Mouse (Mus musculus) C2C12 (cell line): ENCODE data around the gene Gm28043. TPM values are rescaled to one million over a fixed set of nuclear protein-coding genes. Genes with fewer than 3 reads are reported as not detected.

Experiments used
- H3K27me3 ChIP-seq: one replicate; pipeline ENCODE4 v1.6.1; 2011; ENCODE audit not compliant: control insufficient read depth, insufficient read depth, insufficient read length
- H3K36me3 ChIP-seq: one replicate; pipeline ENCODE4 v1.6.1; 2011; ENCODE audit not compliant: control insufficient read depth, insufficient read depth
- H3K4me3 ChIP-seq: one replicate; pipeline ENCODE4 v1.5.1; 2011; ENCODE audit warnings: mild to moderate bottlenecking, control low read depth; ENCODE audit not compliant: poor library complexity, insufficient read depth, severe bottlenecking
- H3K79me2 ChIP-seq: one replicate; pipeline ENCODE4 v1.6.1; 2011; ENCODE audit not compliant: control insufficient read depth, insufficient read depth
- H3K79me3 ChIP-seq: one replicate; pipeline ENCODE4 v1.6.1; 2011; ENCODE audit warnings: low read depth, control low read depth
- H3ac ChIP-seq: one replicate; pipeline ENCODE3; 2011; ENCODE audit warnings: low read depth; ENCODE audit not compliant: control insufficient read depth, insufficient read length
- CEBPB ChIP-seq: IDR thresholded peaks from one replicate; pipeline ENCODE4 v1.6.1; 2011; ENCODE audit warnings: low read depth, mild to moderate bottlenecking, control low read depth, moderate library complexity
- CTCF ChIP-seq: IDR thresholded peaks from one replicate; pipeline ENCODE4 v1.5.1; 2011; ENCODE audit not compliant: control insufficient read depth, insufficient read depth, insufficient read length
- FOSL1 ChIP-seq: IDR thresholded peaks from one replicate; pipeline ENCODE4 v1.8.0; 2011; ENCODE audit warnings: mild to moderate bottlenecking, low read length; ENCODE audit not compliant: poor library complexity, insufficient read depth, severe bottlenecking
- MAX ChIP-seq: IDR thresholded peaks from one replicate; pipeline ENCODE4 v1.6.1; 2011; ENCODE audit warnings: mild to moderate bottlenecking, control low read depth
- MYOD1 ChIP-seq: IDR thresholded peaks from one replicate; pipeline ENCODE4 v1.6.1; 2011; ENCODE audit warnings: low read depth; ENCODE audit not compliant: control insufficient read depth, insufficient read length
- MYOG ChIP-seq: IDR thresholded peaks from one replicate; pipeline ENCODE4 v1.6.1; 2011; ENCODE audit not compliant: control insufficient read depth, insufficient read length; ENCODE audit errors: extremely low read depth
- USF1 ChIP-seq: IDR thresholded peaks from one replicate; pipeline ENCODE4 v1.6.1; 2011; ENCODE audit warnings: low read depth, mild to moderate bottlenecking, control low read depth, moderate library complexity
- polyA plus RNA-seq: library from polyadenylated mRNA; unstranded; fragments of >200 nt; fragmentation: generic; extraction: Trizol; gene quantifications from one replicate; pipeline ENCODE4 v1.2.1, GENCODE M21; 2012; ENCODE audit warnings: missing spikeins

Gm28043 gene
- polyA plus RNA-seq, 1 experiment: 0.54 TPM

DNA sequence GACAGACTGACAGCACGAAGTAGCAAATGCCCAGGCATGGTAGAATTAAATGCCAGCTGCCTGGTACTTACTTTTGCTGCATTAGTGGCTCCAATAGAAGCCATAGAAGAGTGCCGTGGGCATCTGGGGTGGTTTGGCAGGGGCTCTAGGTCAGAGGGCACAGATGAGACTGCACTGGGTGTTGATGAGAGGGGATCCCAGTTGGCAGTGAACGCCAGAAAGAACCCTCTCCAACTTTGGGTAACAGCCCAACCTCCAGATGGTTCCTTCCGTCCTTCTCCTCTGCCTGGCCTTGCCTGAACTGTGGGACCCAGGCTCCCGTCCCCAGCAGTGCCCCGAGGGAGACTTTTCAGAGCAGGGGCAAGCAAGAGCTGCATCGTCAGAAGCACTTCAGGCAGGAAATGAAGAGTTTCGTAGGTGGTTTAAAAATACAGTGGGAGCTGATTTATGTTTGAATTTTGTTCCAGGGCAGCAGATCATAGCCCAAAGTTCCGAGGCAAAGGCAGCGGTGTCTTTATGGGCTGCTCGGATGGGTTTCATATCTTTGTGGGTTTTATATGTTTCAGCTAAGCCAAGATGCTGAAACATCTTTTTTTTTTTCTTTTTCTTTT, 106.2 kb downstream of the Gm28043 start:
- no peak overlapping the region for H3ac ChIP-seq
- H3K27me3 ChIP-seq: no peaks in the 10 kb centered on the region
- H3K4me3 ChIP-seq: no peak overlapping the region
- no peaks in the 10 kb centered on the region for H3K36me3 ChIP-seq
- H3K79me2 ChIP-seq: peaks cover 9% of the 10 kb centered on the region
- no peak for TF ChIP-seq USF1
- TF ChIP-seq MYOD1: no peak
- TF ChIP-seq CEBPB: no peak
- TF ChIP-seq FOSL1: no peak
- TF ChIP-seq CTCF: no peak
- TF ChIP-seq MAX: no peak
- no peak for TF ChIP-seq MYOG
- H3K79me3 ChIP-seq: peaks cover 3% of the 10 kb centered on the region

DNA sequence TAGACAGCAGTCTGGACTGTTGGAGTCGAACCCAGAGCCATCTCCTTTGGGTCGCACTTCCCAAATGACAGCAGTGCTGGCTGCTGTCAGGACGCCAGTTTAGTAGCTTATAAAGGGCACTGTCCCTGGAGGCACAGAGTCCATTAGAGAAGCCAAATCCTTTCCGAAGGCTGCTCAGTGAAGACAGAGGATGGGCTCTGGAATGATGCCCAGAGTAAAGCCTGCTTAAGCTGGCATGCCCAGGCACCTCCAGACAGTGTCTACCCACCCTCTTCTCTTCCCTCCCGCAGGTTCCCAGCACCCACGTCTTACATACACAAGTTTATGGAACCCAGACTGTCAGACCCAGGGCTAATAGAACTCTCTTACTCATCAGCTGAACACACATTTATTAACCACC, 109.9 kb downstream of the Gm28043 start:
- no peak for TF ChIP-seq USF1
- no peak for TF ChIP-seq MYOD1
- TF ChIP-seq CEBPB: no peak
- TF ChIP-seq CTCF: no peak
- no peak for TF ChIP-seq MAX
- TF ChIP-seq MYOG: no peak
- no peak for TF ChIP-seq FOSL1
- no peaks in the 10 kb centered on the region for H3K79me2 ChIP-seq
- no peaks in the 10 kb centered on the region for H3K36me3 ChIP-seq
- no peak overlapping the region for H3ac ChIP-seq
- no peaks in the 10 kb centered on the region for H3K27me3 ChIP-seq
- no peaks in the 10 kb centered on the region for H3K79me3 ChIP-seq
- H3K4me3 ChIP-seq: no peak overlapping the region

DNA sequence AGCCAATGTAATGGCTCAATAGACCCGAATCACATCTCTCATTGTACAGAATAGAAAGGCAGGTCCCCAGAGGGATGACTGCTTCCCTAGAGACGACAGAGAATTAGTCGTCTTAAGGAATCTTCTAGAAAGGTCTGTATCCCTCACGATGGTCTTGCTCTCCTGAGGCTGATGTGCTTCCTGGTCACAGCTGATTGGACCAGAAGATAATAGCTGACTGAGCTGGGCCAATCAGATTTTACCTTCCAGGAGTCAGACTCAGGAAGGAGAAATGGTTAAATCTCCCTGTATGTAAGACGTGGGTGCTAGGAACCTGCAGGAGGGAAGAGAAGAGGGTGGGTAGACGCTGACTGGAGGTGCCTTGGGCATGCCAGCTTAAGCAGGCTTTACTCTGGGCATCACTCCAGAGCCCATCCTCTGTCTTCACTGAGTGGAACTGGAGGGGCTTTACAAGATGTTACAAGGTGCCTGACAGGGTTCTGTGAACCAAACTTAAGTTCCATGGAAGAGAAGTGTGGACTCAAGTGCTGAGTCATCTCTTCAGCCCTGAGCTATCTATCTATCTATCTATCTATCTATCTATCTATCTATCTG, 110.4 kb downstream of the Gm28043 start:
- Histone ChIP-seq H3K27me3 (no peaks in the 10 kb centered on the region), H3K79me2 (no peaks in the 10 kb centered on the region), H3ac (no peak overlapping the region), H3K79me3 (no peaks in the 10 kb centered on the region), H3K36me3 (no peaks in the 10 kb centered on the region), H3K4me3 (no peak overlapping the region)
- no peak for TF ChIP-seq CEBPB
- TF ChIP-seq MYOD1: no peak
- no peak for TF ChIP-seq USF1
- no peak for TF ChIP-seq CTCF
- TF ChIP-seq FOSL1: no peak
- TF ChIP-seq MYOG: no peak
- TF ChIP-seq MAX: no peak

DNA sequence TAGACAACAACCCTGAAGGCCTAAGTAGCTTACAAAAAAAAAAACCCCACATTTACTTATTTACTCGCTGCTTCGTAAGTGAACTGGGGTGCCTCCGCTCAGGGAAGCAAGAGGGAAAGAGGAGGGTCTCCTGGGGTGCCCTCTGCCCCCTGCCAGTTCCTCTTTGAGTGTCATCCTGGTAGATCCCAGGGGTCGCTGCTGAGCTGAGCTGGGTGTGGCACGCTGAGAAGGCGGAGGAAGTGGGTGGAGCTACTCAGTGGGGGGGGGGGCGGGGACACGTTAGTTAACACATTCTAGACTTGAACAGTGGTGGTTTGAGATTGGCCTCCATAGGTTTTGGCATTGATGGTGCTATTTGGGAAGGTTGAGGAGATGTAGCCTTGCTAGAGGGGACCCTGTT, 113.4 kb downstream of the Gm28043 start:
- TF ChIP-seq USF1 (no peak), MAX (no peak), CEBPB (no peak), CTCF (no peak), MYOD1 (no peak), FOSL1 (no peak), MYOG (no peak)

DNA sequence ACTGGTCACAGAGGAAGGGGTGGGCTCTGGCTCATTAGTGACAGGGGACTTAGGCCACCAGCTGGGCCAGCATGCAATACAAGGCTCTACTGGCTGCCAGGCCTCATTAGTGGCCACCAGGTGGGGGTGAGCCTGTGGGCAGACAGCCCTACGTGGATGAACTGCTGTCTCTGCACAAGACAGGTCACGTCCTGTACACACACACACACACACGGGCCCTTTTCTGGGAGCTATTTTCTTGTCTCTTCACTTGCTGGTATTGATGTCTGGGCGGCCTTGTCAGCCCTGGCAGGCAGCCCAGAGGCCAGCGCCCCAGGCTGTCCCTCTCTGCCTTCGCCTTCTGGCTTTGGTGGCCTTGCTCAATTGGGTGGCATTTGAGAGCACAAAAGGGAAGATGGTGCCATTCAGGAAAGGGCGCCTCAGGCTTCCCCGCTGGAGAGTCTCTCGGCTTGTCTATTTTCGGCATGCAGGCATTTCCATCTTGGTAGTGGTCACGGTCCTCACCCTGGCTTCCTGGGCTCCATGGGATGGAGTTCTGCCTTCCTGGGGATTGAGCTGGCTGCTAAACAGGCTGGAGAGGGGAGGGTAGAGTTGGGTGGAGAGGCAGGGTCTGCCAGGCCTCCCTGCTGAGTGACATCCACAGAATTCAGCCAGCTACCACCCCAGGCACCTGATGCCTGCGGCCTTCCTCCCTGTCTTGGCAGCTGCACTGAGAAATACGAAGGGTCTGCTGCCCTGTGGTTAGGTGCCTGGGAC, 116.0 kb downstream of the Gm28043 start:
- no peaks in the 10 kb centered on the region for H3K36me3 ChIP-seq
- TF ChIP-seq MAX: no peak
- TF ChIP-seq MYOG: no peak
- TF ChIP-seq USF1: no peak
- TF ChIP-seq FOSL1: no peak
- TF ChIP-seq MYOD1: no peak
- TF ChIP-seq CTCF: no peak

More for the DNA sequence above, 113.4 kb downstream of the Gm28043 start:
- Histone ChIP-seq H3K36me3 (no peaks in the 10 kb centered on the region), H3K4me3 (no peak overlapping the region), H3K27me3 (no peaks in the 10 kb centered on the region), H3ac (no peak overlapping the region), H3K79me2 (no peaks in the 10 kb centered on the region), H3K79me3 (no peaks in the 10 kb centered on the region)

More for the DNA sequence above, 116.0 kb downstream of the Gm28043 start:
- no peaks in the 10 kb centered on the region for H3K79me2 ChIP-seq
- H3ac ChIP-seq: no peak overlapping the region
- H3K4me3 ChIP-seq: no peak overlapping the region
- H3K27me3 ChIP-seq: no peaks in the 10 kb centered on the region
- H3K79me3 ChIP-seq: no peaks in the 10 kb centered on the region
